Mouse (Mus musculus) hindbrain, embryonic 16.5 days (tissue): ENCODE measurements around the gene Fbxo27. TPM values are rescaled to one million over a fixed set of nuclear protein-coding genes. Genes with fewer than 3 reads are reported as not detected.

Experiments
- ATAC-seq: fragments of 200-750 bp; cut with Nextera tagmentation; 2 replicates; pipeline ENCODE4 v1.8.0; 2017; ENCODE audit warnings: moderate TSS enrichment, moderate library complexity
- H3K27ac ChIP-seq: fragments of 300-500 bp; sonication (generic); 2 replicates; pipeline ENCODE4 v1.5.1; 2014; ENCODE audit warnings: low read depth, mild to moderate bottlenecking, control low read depth, low read length, moderate library complexity
- H3K27me3 ChIP-seq: fragments of 300-500 bp; sonication (generic); replicated peaks from 2 replicates; pipeline ENCODE4 v1.6.1; 2014; ENCODE audit warnings: low read length; ENCODE audit not compliant: control insufficient read depth, insufficient read depth
- H3K36me3 ChIP-seq: fragments of 300-500 bp; sonication (generic); 2 replicates; pipeline ENCODE4 v1.6.1; 2014; ENCODE audit warnings: mild to moderate bottlenecking, low read length, moderate library complexity, mixed read lengths; ENCODE audit not compliant: control insufficient read depth, insufficient read depth
- H3K4me1 ChIP-seq: fragments of 300-500 bp; sonication (generic); 2 replicates; pipeline ENCODE4 v1.6.1; 2014; ENCODE audit warnings: low read depth, low read length; ENCODE audit not compliant: control insufficient read depth, insufficient read depth
- H3K4me2 ChIP-seq: fragments of 300-500 bp; sonication (generic); 2 replicates; pipeline ENCODE4 v1.6.1; 2014; ENCODE audit warnings: mild to moderate bottlenecking, low read length, control low read depth, moderate library complexity
- H3K4me3 ChIP-seq: fragments of 300-500 bp; sonication (generic); 2 replicates; pipeline ENCODE4 v1.5.1; 2014; ENCODE audit warnings: mild to moderate bottlenecking, low read length, control low read depth, moderate library complexity
- H3K9ac ChIP-seq: fragments of 300-500 bp; sonication (generic); 2 replicates; pipeline ENCODE4 v1.6.1; 2014; ENCODE audit warnings: low read depth, mild to moderate bottlenecking, control low read depth, low read length, moderate library complexity
- H3K9me3 ChIP-seq: fragments of 300-500 bp; sonication (generic); 2 replicates; pipeline ENCODE4 v1.6.1; 2014; ENCODE audit warnings: mild to moderate bottlenecking, low read length, moderate library complexity; ENCODE audit not compliant: control insufficient read depth
- WGBS: fragments of 180-500 bp; shearing (Covaris S2); extraction: QIAGEN DNeasy Blood & Tissue Kit; methylation state at CpG from one replicate; pipeline ENCODE4 v1.1.7; 2014; 5-methylcytosine and 5-hydroxymethylcytosine counted together
- polyA plus RNA-seq: library from polyadenylated mRNA; unstranded; fragments of >200 nt; fragmentation: Nextera tagmentation; extraction: Ambion mirVana; gene quantifications from 2 replicates; pipeline ENCODE4 v1.2.1, GENCODE M21; 2015

The Fbxo27 gene
- polyA plus RNA-seq, 1 experiment from 2014 or later: 12.9 TPM

DNA sequence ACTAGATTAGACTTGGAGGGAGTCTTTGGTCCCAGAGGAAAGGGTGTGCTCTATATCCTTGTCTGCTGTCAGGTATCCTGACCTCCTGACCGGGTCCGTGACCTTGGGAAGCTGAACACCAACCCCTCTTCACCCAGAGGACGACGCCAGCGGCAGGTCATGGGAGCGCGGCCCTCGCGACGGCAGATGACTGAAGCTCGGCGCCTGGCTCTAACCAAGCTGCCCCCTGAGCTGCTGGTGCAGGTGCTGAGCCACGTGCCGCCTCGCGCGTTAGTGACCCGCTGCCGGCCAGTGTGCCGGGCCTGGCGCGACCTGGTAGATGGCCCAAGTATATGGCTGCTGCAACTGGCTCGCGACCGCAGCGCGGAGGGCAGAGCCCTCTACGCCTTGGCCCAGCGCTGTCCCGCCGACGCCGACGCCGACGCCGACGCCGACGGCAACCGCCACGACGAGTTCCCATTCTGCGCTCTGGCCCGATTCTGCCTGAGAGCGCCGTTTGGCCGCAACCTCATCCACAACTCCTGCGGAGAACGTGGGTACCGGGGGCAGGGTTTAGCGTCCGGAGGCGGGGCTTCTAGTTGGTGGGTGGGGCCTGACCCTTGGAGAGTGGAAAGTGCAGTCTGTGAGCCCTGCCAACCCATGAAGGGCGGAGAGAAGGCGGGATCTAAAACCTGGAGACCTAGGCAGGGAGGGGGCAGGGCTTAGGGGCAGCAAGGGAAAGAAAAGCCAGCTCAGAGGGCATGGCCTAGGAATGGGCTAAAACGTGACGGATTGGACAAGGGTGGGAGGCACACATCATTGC, 39.9 kb downstream of the Fbxo27 start:
- Histone ChIP-seq H3K36me3 (no peaks in the 10 kb centered on the region), H3K4me3 (peak overlapping the region; percentile 42), H3K9me3 (peaks cover 7% of the 10 kb centered on the region), H3K4me1 (peaks cover 9% of the 10 kb centered on the region; the same call in 1 of the 2 replicates), H3K27ac (no peak overlapping the region), H3K27me3 (peaks cover 7% of the 10 kb centered on the region; the same call in 1 of the 2 replicates), H3K4me2 (peak overlapping the region; percentile 62), H3K9ac (peak overlapping the region; percentile 53)
- 4% methylated on average over 45 of the region's 58 CpGs for WGBS
- peak; percentile 83 for ATAC-seq

- H3K9ac ChIP-seq: peak overlapping the region; percentile 53; the same call in 1 of the 2 replicates
- no peak; the same call in 1 of the 2 replicates for ATAC-seq
- WGBS: 6% methylated on average over 11 of the region's 11 CpGs
- peak overlapping the region; percentile 62 for H3K4me2 ChIP-seq
- H3K4me3 ChIP-seq: peak overlapping the region; percentile 42
- peaks cover 7% of the 10 kb centered on the region; the same call in 1 of the 2 replicates for H3K27me3 ChIP-seq
- peaks cover 3% of the 10 kb centered on the region; the same call in 1 of the 2 replicates for H3K4me1 ChIP-seq
- H3K27ac ChIP-seq: no peak overlapping the region
- no peaks in the 10 kb centered on the region for H3K36me3 ChIP-seq
- peaks cover 7% of the 10 kb centered on the region for H3K9me3 ChIP-seq
These were observed 40.6 kb downstream of the Fbxo27 start for GRCm38 (mm10) chr7:28733211-28733610.

GRCm38 (mm10) chr7:28735701-28736100, 43.1 kb downstream of the Fbxo27 start:
- Histone ChIP-seq H3K9ac (no peak overlapping the region), H3K9me3 (peaks cover 7% of the 10 kb centered on the region), H3K27ac (no peak overlapping the region), H3K4me3 (no peak overlapping the region), H3K36me3 (peaks cover 4% of the 10 kb centered on the region; the same call in 1 of the 2 replicates), H3K27me3 (peaks cover 7% of the 10 kb centered on the region; the same call in 1 of the 2 replicates), H3K4me2 (no peak overlapping the region), H3K4me1 (peaks cover 2% of the 10 kb centered on the region)
- ATAC-seq: no peak
- 87% methylated on average over 6 of the region's 6 CpGs for WGBS

DNA sequence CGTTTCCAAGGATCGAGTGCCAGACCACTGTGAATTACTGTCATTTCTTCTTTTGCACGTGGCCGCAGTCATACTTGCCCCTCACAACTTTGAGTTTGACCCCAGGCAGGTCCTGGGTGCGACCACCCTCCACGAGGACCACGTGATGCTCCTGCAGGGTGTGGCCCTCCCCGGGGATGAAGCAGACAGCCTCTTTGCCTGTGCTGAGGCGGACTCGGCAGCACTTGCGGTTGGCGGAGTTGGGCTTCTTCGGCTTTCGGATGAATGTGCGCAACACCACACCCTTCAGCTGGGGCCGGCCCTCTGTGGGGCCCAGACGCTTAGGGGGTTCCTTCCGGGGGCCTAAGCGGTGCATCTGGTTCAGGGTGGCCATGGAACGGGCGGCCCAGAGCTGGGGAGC, 47.2 kb downstream of the Fbxo27 start:
- Histone ChIP-seq H3K36me3 (peaks cover 4% of the 10 kb centered on the region; the same call in 1 of the 2 replicates), H3K27ac (no peak overlapping the region), H3K9me3 (no peaks in the 10 kb centered on the region), H3K4me2 (no peak overlapping the region), H3K4me3 (no peak overlapping the region), H3K9ac (no peak overlapping the region), H3K4me1 (peaks cover 10% of the 10 kb centered on the region), H3K27me3 (no peaks in the 10 kb centered on the region)
- no peak for ATAC-seq
- 94% methylated on average over 21 of the region's 21 CpGs for WGBS

DNA sequence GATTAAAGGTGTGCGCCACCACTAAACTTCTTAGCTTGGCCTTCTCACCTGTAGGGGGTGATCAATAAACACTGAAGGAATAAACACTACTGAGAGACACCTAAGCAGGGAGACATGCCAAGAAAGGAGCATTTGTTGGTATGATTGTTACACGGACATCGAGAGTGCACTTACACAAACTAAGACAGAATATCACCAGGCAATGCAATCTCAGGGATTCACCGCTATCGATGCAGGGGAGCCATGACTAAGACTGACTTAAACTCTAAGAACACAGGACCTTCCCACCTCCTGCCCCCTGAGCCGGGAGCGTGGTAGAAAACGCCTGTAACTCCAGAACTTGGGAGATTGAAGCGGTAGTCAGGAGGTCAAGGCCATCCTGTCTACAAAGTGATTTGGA, 48.3 kb downstream of the Fbxo27 start:
- H3K4me3 ChIP-seq: peak overlapping the region; percentile 69
- peak overlapping the region; percentile 68 for H3K4me2 ChIP-seq
- peaks cover 4% of the 10 kb centered on the region; the same call in 1 of the 2 replicates for H3K36me3 ChIP-seq
- H3K27me3 ChIP-seq: no peaks in the 10 kb centered on the region
- WGBS: 39% methylated on average over 9 of the region's 9 CpGs
- no peak overlapping the region; the same call in 1 of the 2 replicates for H3K27ac ChIP-seq
- H3K4me1 ChIP-seq: peaks cover 10% of the 10 kb centered on the region
- no peak for ATAC-seq
- H3K9ac ChIP-seq: peak overlapping the region; percentile 70
- H3K9me3 ChIP-seq: no peaks in the 10 kb centered on the region

DNA sequence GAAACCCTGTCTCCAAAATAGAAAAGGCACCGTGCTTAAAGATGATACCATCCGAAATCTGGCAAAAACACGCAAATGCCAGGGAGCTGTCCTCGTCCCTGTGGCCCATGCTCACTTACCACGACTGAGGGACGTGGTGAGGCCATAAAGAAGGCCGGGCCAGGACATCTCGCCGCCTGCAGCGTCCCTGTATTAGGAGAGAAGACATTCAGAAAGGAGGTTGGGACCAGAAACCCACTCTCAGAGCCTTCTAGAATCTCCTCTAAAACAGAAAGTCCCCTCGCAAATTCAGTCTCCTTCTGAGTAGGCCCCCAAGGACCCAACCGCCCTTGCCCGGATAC, 48.7 kb downstream of the Fbxo27 start:
- no peaks in the 10 kb centered on the region for H3K9me3 ChIP-seq
- peak; percentile 37 for ATAC-seq
- peak overlapping the region; percentile 68 for H3K4me2 ChIP-seq
- H3K9ac ChIP-seq: peak overlapping the region; percentile 70
- H3K27me3 ChIP-seq: no peaks in the 10 kb centered on the region
- peaks cover 10% of the 10 kb centered on the region for H3K4me1 ChIP-seq
- H3K36me3 ChIP-seq: peaks cover 8% of the 10 kb centered on the region; the same call in 1 of the 2 replicates
- H3K27ac ChIP-seq: peak overlapping the region; percentile 74
- WGBS: 2% methylated on average over 13 of the region's 13 CpGs
- peak overlapping the region; percentile 69 for H3K4me3 ChIP-seq

- WGBS: under 1% methylated on average over 39 of the region's 39 CpGs
- no peaks in the 10 kb centered on the region for H3K9me3 ChIP-seq
These were observed 49.2 kb downstream of the Fbxo27 start, which contains the start of the genes Mrps12 and Sars2 for GRCm38 (mm10) chr7:28741709-28742438. Gene Mrps12, minus strand, starts transcription at chr7:28741820. Gene Sars2, plus strand, starts transcription at chr7:28741992.

More at GRCm38 (mm10) chr7:28741709-28742438, 49.2 kb downstream of the Fbxo27 start, which contains the start of the genes Mrps12 and Sars2:
- Histone ChIP-seq H3K4me2 (peak within 1 kb of the TSS; percentile 71), H3K4me3 (peak within 1 kb of the TSS; percentile 69), H3K27ac (peak within 1 kb of the TSS; percentile 88), H3K36me3 (peaks cover 9% of the 10 kb centered on the region; the same call in 1 of the 2 replicates), H3K27me3 (no peaks in the 10 kb centered on the region), H3K4me1 (peaks cover 10% of the 10 kb centered on the region), H3K9ac (peak within 1 kb of the TSS; percentile 76)
- peak; percentile 99 for ATAC-seq
